Mouse (Mus musculus): Measurements from ENCODE around the gene Sdk2. TPM values are rescaled to one million over a fixed set of nuclear protein-coding genes. Genes with fewer than 3 reads are reported as not detected.
A peak's percentile ranks its signal among the peaks of the same experiment; 100 is the strongest.

The Sdk2 gene
- polyA plus RNA-seq, 1 experiment from 2014 or later, result 2.1 TPM

DNA sequence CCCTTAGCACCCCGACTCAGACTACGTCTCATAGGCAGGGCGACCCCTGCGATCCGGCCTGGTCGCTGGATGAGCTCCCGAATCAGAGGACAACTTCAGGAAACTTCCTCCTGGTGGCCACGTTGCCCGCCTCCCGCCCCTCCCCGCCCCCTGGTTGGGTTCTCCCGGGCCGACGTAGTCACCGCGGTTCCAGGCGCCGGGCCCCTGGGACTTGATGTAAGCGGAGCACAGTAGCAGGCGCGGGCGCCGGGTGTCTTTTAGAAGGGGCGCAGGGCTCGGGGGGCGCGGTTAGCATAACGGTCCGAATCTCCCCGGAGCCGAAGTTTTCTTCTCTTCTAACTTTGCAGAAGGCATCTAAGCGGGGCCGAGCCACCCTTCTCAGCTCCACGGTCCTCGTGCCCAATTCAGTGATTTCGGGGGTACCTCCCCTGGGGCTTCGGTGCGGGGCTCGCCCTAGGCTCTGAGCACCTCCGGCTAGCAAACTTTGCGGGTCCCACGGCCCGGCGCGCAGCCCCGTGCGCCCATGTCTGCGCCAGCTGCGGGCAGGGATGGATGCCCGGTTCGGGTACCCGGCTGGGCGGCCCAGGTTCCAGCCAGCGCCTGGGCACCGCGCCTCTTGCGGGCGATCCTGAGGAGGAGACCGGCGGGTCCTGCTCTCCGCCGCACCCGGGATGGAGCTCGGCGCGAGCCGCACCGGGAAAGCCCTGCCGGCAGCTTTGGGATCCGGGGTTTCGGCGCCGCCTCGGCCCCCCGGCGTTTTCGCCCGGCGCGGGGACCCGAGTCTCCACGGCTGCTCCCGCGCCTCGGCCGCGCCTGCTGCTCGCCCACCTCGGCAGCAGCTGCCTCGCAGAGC is 522 bp downstream of the Sdk2 start:
- Histone ChIP-seq H3K4me2 (replicated peaks) (peak overlapping the region; percentile 98), H3K27ac (peak overlapping the region; percentile 88), H3K36me3 (no peaks in the 10 kb centered on the region), H3K27me3 (replicated peaks) (peaks cover 35% of the 10 kb centered on the region), H3K9me3 (no peaks in the 10 kb centered on the region), H3K4me1 (replicated peaks) (peaks cover 27% of the 10 kb centered on the region), H3K9ac (peak overlapping the region; percentile 65), H3K4me3 (replicated peaks) (peak overlapping the region; percentile 61)
- peak; percentile 27 for ATAC-seq
- under 1% methylated on average over 90 of the region's 90 CpGs for WGBS

DNA sequence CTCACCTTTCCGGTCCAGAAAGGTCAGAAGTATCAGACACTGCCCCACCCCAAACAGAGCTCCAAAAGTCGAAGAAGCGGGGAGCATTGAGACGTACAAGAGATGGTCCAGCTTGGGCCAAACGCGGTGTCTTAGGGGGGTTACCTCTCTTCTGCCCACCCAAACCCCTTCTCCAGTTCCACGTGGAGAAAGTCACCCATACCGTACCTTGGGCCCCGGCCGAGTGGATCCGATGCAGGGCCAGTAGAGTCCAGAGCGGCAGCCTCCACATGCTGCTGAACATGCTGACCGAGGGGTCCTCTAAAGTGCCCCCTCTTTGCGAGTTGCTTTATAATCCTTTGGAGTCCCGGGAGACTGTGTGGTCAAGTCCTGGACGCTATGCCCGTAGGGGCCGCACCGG is 1.2 kb downstream of the Sdk2 start:
- no peaks in the 10 kb centered on the region for H3K9me3 ChIP-seq
- H3K36me3 ChIP-seq, result no peaks in the 10 kb centered on the region
- peaks cover 27% of the 10 kb centered on the region for H3K4me1 ChIP-seq (replicated peaks)
- no peak overlapping the region for H3K27ac ChIP-seq
- peak overlapping the region; percentile 65 for H3K9ac ChIP-seq
- WGBS, result 3% methylated on average over 19 of the region's 19 CpGs
- H3K4me3 ChIP-seq (replicated peaks), result peak overlapping the region; percentile 61
- peaks cover 35% of the 10 kb centered on the region for H3K27me3 ChIP-seq (replicated peaks)
- ATAC-seq, result no peak
- peak overlapping the region; percentile 98 for H3K4me2 ChIP-seq (replicated peaks)

DNA sequence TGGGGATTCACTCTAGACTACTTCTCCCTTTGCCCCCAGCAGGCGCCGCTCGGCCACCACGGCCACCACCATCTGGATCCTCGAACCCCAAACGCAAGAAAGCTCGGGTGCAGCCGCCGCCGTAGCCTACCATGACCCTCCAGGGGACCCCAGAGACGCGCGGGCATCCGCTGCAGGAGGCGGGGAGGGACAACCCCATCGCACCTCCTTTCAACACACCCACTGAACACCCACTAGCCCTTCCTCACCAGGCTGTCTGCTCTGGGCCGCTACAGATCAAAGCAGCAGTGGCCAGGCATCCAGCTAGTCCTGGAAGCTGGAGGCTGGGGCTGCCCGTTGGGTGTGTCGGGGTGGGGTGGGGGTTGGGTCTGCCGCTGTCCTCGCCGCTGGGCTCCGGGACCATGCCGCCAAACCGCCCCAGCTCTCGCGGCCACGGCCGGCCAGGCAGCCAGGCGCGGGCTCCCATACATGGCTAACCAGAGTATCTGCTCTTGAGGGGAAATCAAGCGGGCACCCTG is 1.9 kb downstream of the Sdk2 start:
- H3K4me3 ChIP-seq (replicated peaks), result peak overlapping the region; percentile 61
- H3K4me2 ChIP-seq (replicated peaks), result peak overlapping the region; percentile 98
- H3K9ac ChIP-seq, result peak overlapping the region; percentile 65
- peaks cover 27% of the 10 kb centered on the region for H3K4me1 ChIP-seq (replicated peaks)
- H3K27ac ChIP-seq, result no peak overlapping the region
- H3K36me3 ChIP-seq, result no peaks in the 10 kb centered on the region
- ATAC-seq, result no peak
- WGBS, result 2% methylated on average over 32 of the region's 32 CpGs
- peaks cover 35% of the 10 kb centered on the region for H3K27me3 ChIP-seq (replicated peaks)
- no peaks in the 10 kb centered on the region for H3K9me3 ChIP-seq

DNA sequence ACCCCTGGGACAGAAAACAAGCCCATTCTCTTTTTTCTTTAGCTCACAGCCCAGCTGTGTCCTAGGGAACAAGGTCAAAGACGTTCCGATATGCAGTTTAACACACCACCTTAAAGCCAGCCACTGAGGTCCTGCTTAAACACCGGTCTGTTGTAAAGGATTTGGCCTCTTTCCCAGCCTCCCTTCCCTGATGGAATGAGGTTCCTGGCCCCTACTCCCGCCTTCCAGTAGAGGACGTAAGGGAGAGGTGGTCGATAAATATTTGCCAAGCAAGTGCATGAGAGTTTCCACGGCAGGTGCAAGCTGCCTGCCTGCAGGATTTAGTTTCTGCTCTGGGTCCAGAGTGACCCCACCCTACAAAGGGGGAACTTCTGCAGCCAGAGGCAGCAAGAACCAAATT is 4.9 kb downstream of the Sdk2 start:
- no peak overlapping the region for H3K27ac ChIP-seq
- H3K4me1 ChIP-seq (replicated peaks), result peaks cover 21% of the 10 kb centered on the region
- H3K27me3 ChIP-seq (replicated peaks), result peaks cover 29% of the 10 kb centered on the region
- 39% methylated on average over 7 of the region's 7 CpGs for WGBS
- H3K4me2 ChIP-seq (replicated peaks), result no peak overlapping the region
- no peak for ATAC-seq
- no peaks in the 10 kb centered on the region for H3K36me3 ChIP-seq
- no peaks in the 10 kb centered on the region for H3K9me3 ChIP-seq
- H3K9ac ChIP-seq, result no peak overlapping the region
- H3K4me3 ChIP-seq (replicated peaks), result no peak overlapping the region

DNA sequence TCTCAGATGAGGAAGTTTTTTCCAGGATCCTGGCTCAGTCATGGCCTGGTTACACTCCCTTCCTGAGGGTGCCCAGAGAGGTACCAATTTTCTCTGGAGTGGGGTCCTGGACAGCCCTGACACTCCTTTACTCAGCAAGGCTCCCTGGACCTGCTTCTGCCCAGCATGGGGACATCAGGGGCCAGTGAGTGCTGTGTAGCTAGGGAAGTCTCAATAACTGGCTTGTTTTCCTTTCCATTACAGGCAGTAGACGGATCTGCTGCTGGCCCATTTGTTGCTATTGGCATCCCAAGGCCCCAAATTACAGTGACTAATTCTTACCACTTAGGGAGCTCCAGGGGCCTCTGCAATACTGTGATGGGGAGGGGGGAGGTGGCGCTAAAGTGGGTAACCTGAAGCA is 5.6 kb downstream of the Sdk2 start:
- Histone ChIP-seq H3K36me3 (no peaks in the 10 kb centered on the region), H3K4me3 (replicated peaks) (no peak overlapping the region), H3K9ac (no peak overlapping the region), H3K4me1 (replicated peaks) (peaks cover 18% of the 10 kb centered on the region), H3K4me2 (replicated peaks) (no peak overlapping the region), H3K27ac (no peak overlapping the region), H3K9me3 (no peaks in the 10 kb centered on the region), H3K27me3 (replicated peaks) (peaks cover 22% of the 10 kb centered on the region)
- WGBS, result 65% methylated on average over 2 of the region's 2 CpGs
- ATAC-seq, result no peak

DNA sequence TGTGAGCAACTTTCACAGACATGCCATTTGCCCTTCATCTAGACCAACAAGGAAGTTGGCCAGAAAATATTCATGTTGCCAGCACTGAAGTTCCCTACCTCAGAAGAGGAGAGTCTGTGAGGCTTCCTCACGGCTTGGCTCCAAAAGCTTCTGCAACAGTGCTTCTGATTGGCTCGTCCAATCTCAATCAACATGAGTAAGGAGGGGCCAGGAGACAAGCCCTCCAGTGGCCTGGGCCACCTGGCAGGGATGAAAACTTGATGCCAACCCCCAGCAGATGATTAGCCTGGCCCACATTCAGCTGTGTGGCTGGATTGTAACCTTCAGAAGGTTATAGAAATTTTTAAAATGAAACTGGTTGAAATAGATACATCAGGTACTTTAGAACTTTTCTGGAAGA is 10.5 kb downstream of the Sdk2 start:
- H3K4me3 ChIP-seq (replicated peaks), result no peak overlapping the region
- H3K4me2 ChIP-seq (replicated peaks), result no peak overlapping the region
- no peak overlapping the region for H3K9ac ChIP-seq
- H3K9me3 ChIP-seq, result no peaks in the 10 kb centered on the region
- no peaks in the 10 kb centered on the region for H3K27me3 ChIP-seq (replicated peaks)
- no peaks in the 10 kb centered on the region for H3K36me3 ChIP-seq
- WGBS, result 55% methylated on average over 2 of the region's 2 CpGs
- ATAC-seq, result no peak
- H3K4me1 ChIP-seq (replicated peaks), result no peaks in the 10 kb centered on the region
- H3K27ac ChIP-seq, result no peak overlapping the region

DNA sequence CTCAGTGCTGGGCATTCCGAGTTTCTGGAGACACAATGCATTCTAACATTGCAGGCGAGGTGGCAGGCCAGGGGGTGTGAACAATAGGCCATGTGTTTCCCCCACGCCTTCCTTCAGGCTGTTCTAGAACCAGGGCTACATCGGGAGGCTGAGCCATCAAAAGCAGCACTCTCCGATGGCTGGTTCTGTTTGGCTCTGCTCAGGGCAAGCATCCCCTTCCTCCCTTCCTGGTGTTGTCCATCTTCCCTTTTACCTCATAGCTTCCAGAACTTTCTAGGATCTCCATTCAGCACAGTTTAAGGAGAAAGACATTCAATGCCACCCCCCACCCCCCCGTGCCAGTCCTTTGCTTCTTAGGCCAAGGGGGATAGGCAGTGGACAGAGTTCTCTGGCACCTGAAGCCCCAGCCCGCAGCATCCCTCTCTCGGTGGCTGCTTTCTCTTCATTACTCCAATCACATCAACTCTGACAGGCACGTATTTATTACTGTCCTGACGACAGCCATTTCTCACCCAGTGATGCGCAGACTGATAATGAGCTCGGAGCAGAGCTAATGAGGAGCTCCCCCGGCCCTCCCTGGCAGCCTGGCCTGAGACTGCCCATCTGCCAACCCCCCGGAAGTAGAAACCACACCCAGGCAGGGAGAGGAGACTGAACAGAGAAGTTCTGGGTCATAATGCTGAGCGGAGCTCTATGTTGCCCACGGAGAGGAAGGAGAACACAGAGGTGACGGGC is 12.1 kb downstream of the Sdk2 start:
- H3K27me3 ChIP-seq (replicated peaks), result no peaks in the 10 kb centered on the region
- H3K9me3 ChIP-seq, result no peaks in the 10 kb centered on the region
- no peak overlapping the region for H3K4me3 ChIP-seq (replicated peaks)
- no peak overlapping the region for H3K27ac ChIP-seq
- no peak overlapping the region for H3K4me2 ChIP-seq (replicated peaks)
- ATAC-seq, result no peak; the same call in 1 of the 2 replicates
- 69% methylated on average over 17 of the region's 17 CpGs for WGBS
- no peaks in the 10 kb centered on the region for H3K4me1 ChIP-seq (replicated peaks)
- no peak overlapping the region for H3K9ac ChIP-seq
- no peaks in the 10 kb centered on the region for H3K36me3 ChIP-seq

DNA sequence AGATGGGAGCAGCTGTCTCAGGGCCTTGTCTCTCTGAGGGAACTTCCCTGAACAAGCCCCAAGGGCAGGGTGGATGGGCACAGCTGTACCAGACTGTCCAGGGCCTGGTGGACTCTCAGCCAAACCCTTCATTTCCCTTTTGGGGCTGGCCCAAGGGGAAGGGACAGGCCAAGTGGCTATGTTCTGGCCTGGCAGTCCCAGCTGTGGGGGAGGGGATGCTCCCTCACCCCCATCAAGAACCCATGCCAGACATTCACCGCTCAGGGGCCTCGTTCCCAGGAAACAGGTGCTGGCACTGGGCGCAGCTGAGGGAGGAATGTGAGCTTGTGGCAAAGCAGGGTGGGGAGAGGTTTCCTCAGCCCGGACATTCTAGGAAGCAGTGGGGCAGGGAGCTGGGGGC is 15.5 kb downstream of the Sdk2 start:
- Histone ChIP-seq H3K27ac (no peak overlapping the region), H3K4me3 (replicated peaks) (no peak overlapping the region), H3K36me3 (no peaks in the 10 kb centered on the region), H3K4me2 (replicated peaks) (no peak overlapping the region), H3K9me3 (no peaks in the 10 kb centered on the region), H3K4me1 (replicated peaks) (peaks cover 7% of the 10 kb centered on the region; the same call in 1 of the 2 replicates), H3K9ac (no peak overlapping the region), H3K27me3 (replicated peaks) (no peaks in the 10 kb centered on the region)
- no peak for ATAC-seq
- 67% methylated on average over 4 of the region's 4 CpGs for WGBS

DNA sequence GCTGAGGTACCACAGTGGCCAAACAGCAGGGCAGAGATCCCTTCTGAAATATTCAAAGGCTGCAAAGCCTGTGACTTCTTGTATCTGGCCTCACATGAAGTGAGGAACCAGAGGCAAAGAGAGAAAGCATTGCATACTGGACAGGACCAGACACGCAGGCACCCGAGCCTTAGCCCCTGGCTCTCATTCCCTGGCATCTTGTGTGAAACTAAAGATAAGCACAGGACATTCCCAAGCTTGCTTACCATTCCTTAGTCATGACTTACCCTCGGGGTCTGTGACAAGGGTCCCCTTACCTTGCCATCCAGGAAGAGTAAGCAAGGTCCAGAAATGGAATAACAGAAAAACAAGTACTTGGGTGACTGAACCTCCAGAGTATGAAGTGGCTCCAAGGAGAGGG is 16.3 kb downstream of the Sdk2 start:
- no peaks in the 10 kb centered on the region for H3K36me3 ChIP-seq
- H3K4me2 ChIP-seq (replicated peaks), result no peak overlapping the region
- ATAC-seq, result no peak
- peaks cover 7% of the 10 kb centered on the region; the same call in 1 of the 2 replicates for H3K4me1 ChIP-seq (replicated peaks)
- H3K27ac ChIP-seq, result no peak overlapping the region
- no peaks in the 10 kb centered on the region for H3K27me3 ChIP-seq (replicated peaks)
- H3K4me3 ChIP-seq (replicated peaks), result no peak overlapping the region
- no peak overlapping the region for H3K9ac ChIP-seq
- 72% methylated on average over 3 of the region's 3 CpGs for WGBS
- no peaks in the 10 kb centered on the region for H3K9me3 ChIP-seq

DNA sequence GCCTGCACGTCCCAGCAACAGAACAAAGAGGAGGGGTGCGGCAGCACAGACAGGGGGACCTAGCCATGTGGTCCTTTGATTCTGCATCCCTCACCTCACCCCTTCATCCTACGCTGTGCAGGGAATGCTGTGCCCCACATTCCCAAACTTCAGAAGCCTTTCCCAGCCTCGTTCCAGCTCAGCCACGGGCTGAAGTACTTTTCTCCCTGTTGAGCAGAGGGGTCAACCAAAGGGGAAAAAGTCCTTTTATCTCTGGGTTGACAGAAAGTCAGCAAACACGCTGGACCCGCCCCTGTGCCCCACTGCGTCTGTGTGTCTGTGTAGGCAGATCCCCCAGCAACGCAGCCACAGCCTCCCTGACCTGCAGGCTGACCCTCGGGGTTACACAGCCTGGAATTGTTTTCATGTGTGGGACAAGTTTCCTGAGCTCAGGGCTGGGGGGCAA is 18.9 kb downstream of the Sdk2 start:
- 4% methylated on average over 10 of the region's 10 CpGs for WGBS
- Histone ChIP-seq H3K27ac (no peak overlapping the region), H3K36me3 (no peaks in the 10 kb centered on the region), H3K27me3 (replicated peaks) (no peaks in the 10 kb centered on the region), H3K9me3 (no peaks in the 10 kb centered on the region), H3K9ac (no peak overlapping the region), H3K4me2 (replicated peaks) (0 out of 2 replicates have a peak overlapping the region, but pooled peaks have one; percentile 12), H3K4me1 (replicated peaks) (peaks cover 7% of the 10 kb centered on the region; the same call in 1 of the 2 replicates), H3K4me3 (replicated peaks) (no peak overlapping the region)
- ATAC-seq, result no peak; the same call in 1 of the 2 replicates

DNA sequence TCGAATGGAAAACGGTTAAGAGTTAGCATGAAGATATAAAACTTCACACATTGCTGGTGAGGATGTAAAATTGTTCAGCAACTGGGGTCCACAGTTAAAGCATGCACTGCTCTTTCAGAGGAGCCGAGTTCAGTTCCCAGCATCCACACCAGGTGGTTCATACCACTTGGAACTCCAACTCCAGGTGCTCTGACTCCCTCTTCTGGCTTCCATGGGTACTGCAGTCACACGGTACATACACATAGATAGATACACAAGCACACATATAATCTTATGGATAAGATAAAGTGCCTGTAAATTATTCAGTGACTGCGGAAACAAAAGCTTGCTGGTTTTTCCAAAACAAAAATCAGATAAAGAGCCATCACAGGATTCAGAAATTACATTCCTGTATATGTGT is 19.9 kb downstream of the Sdk2 start:
- 93% methylated on average over 5 of the region's 5 CpGs for WGBS

DNA sequence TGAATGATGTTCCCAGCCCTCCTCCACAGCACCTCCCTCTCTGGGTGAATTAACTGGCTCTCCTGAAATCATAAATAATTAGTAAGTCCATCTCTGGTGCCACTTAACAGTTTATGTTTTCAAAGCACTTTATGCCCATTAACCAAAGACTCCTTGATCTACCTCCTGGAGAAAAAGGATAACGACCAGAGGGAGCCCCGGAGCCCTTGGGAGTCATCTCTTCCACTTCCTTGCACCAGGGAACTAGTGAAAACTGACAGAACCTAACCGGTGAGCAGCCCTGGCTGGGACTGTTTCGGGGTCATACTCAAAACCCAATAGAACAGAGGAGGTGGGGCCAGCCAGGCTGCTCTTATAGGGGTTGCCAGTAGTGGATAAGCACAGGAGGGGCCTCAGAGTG is 22.5 kb downstream of the Sdk2 start:
- Histone ChIP-seq H3K4me3 (replicated peaks) (no peak overlapping the region), H3K4me1 (replicated peaks) (peaks cover 19% of the 10 kb centered on the region), H3K27me3 (replicated peaks) (no peaks in the 10 kb centered on the region), H3K4me2 (replicated peaks) (no peak overlapping the region), H3K9ac (no peak overlapping the region), H3K36me3 (no peaks in the 10 kb centered on the region), H3K27ac (no peak overlapping the region), H3K9me3 (no peaks in the 10 kb centered on the region)
- no peak for ATAC-seq
- WGBS, result 53% methylated on average over 4 of the region's 4 CpGs

More for the DNA sequence above, 19.9 kb downstream of the Sdk2 start:
- no peaks in the 10 kb centered on the region for H3K27me3 ChIP-seq (replicated peaks)
- peaks cover 7% of the 10 kb centered on the region; the same call in 1 of the 2 replicates for H3K4me1 ChIP-seq (replicated peaks)
- H3K27ac ChIP-seq, result no peak overlapping the region
- ATAC-seq, result no peak
- H3K9me3 ChIP-seq, result no peaks in the 10 kb centered on the region
- no peak overlapping the region for H3K9ac ChIP-seq
- H3K36me3 ChIP-seq, result no peaks in the 10 kb centered on the region
- H3K4me2 ChIP-seq (replicated peaks), result no peak overlapping the region
- H3K4me3 ChIP-seq (replicated peaks), result no peak overlapping the region

Data from intestine, embryonic 15.5 days (tissue).